In the genomic region with DNA sequence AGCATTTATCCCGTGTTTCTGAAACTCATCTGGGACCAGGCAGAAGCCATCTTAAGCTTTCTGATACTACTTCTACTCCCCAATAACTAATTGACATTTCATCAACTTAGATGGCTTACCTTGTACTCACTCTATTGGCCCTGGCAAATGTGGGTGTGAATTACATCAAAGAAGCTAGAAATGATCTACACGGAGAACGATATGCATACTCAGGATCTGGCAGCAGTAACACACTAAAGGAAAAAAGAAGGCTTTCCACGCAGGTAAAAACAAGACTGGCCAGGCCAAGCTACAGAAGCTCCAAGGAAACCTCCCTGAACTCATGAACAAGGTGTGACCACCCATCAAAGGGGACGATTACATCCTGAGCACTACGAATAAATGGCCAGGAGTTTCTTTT, we compare ENCODE assay signal across 16 mouse cellular contexts. TPM values are rescaled to one million over a fixed set of nuclear protein-coding genes. Genes with fewer than 3 reads are reported as not detected.
A peak's percentile ranks its signal among the peaks of the same experiment; 100 is the strongest.
DNase-seq lines count a peak whose midpoint lies in the region; ATAC-seq and TF ChIP-seq lines count a peak whose summit lies in the region.
"Had no signal": no experiment of that assay in that cellular context is flagged by ENCODE, and none has a peak within 500 bp of the region (broad histone marks: within the 10 kb centered on the region; RNA-seq: fewer than 3 reads in every experiment).

No protein-coding gene starts in this region.

- no peak for DNase-seq in limb, embryonic 11.5 days (ENCODE audit: low spot score)
- no peak for DNase-seq in limb, embryonic 10.5 days (ENCODE audit: low spot score)
- DNase-seq in embryonic facial prominence, embryonic 14.5 days (ENCODE audit: low spot score): no peak
- no peak for DNase-seq in testis, postnatal 10 days (ENCODE audit: low spot score)
- DNase-seq: adrenal gland, postnatal 25 days; cerebellum, adult 9-10 months; gastrocnemius, postnatal 36 days; lung, embryonic 14.5 days; right cerebral cortex, postnatal 4 days had no signal

- 0 out of 2 replicates have a peak overlapping the region, but pooled peaks have one; percentile 17 for H3K27ac ChIP-seq in hindbrain, embryonic 12.5 days
- H3K27ac ChIP-seq in hindbrain, embryonic 16.5 days (ENCODE audit: low read depth, low read length): no peak overlapping the region
- H3K27ac ChIP-seq in limb, embryonic 11.5 days (replicated peaks; ENCODE audit: low read depth, low read length): 0 out of 2 replicates have a peak overlapping the region, but pooled peaks have one; percentile 47
- H3K27ac ChIP-seq in limb, embryonic 10.5 days: no peak overlapping the region
- peak overlapping the region; percentile 59; the same call in 1 of the 2 replicates for H3K27ac ChIP-seq in ES-Bruce4 (ENCODE audit: insufficient read depth, low read length)
- H3K27ac ChIP-seq in embryonic facial prominence, embryonic 14.5 days (replicated peaks; ENCODE audit: low read depth, low read length): peak overlapping the region; percentile 52; the same call in 1 of the 2 replicates
- H3K27ac ChIP-seq: hindbrain, embryonic 15.5 days had no signal

- H3K27me3 ChIP-seq in hindbrain, embryonic 12.5 days: no peaks in the 10 kb centered on the region
- no peaks in the 10 kb centered on the region for H3K27me3 ChIP-seq in hindbrain, embryonic 16.5 days (replicated peaks; ENCODE audit: control insufficient read depth, insufficient read depth, low read length)
- no peaks in the 10 kb centered on the region for H3K27me3 ChIP-seq in limb, embryonic 11.5 days (ENCODE audit: control insufficient read depth, insufficient read depth, low read length)
- no peaks in the 10 kb centered on the region for H3K27me3 ChIP-seq in limb, embryonic 10.5 days (ENCODE audit: low read depth, poor library complexity, severe bottlenecking)
- no peaks in the 10 kb centered on the region for H3K27me3 ChIP-seq in ES-Bruce4 (ENCODE audit: control insufficient read depth, insufficient read depth, low read length, poor library complexity, severe bottlenecking)
- H3K27me3 ChIP-seq in embryonic facial prominence, embryonic 14.5 days (replicated peaks; ENCODE audit: control insufficient read depth, insufficient read depth, low read length): no peaks in the 10 kb centered on the region
- H3K27me3 ChIP-seq: heart, embryonic 12.5 days; hindbrain, embryonic 15.5 days had no signal

- no peaks in the 10 kb centered on the region for H3K9me3 ChIP-seq in hindbrain, embryonic 12.5 days (replicated peaks)
- H3K9me3 ChIP-seq in hindbrain, embryonic 16.5 days (ENCODE audit: control insufficient read depth, low read length): no peaks in the 10 kb centered on the region
- H3K9me3 ChIP-seq in limb, embryonic 11.5 days (ENCODE audit: control insufficient read depth, low read length): no peaks in the 10 kb centered on the region
- no peaks in the 10 kb centered on the region for H3K9me3 ChIP-seq in limb, embryonic 10.5 days (replicated peaks)
- no peaks in the 10 kb centered on the region for H3K9me3 ChIP-seq in ES-Bruce4 (replicated peaks; ENCODE audit: control insufficient read depth, insufficient read depth, low read length, poor library complexity, severe bottlenecking)
- H3K9me3 ChIP-seq in embryonic facial prominence, embryonic 14.5 days (ENCODE audit: control insufficient read depth, low read length): no peaks in the 10 kb centered on the region
- H3K9me3 ChIP-seq: heart, embryonic 12.5 days; hindbrain, embryonic 15.5 days had no signal

- no peak for TF ChIP-seq CTCF in ES-Bruce4 (IDR thresholded peaks at IDR 0.05; ENCODE audit: low read depth, low read length)

- no peak for ATAC-seq in hindbrain, embryonic 12.5 days (ENCODE audit: low FRiP score)
- ATAC-seq in hindbrain, embryonic 16.5 days: no peak
- ATAC-seq in limb, embryonic 11.5 days (ENCODE audit: insufficient number of reproducible peaks, low FRiP score, low TSS enrichment, low read depth): no peak
- ATAC-seq in embryonic facial prominence, embryonic 14.5 days (ENCODE audit: low read depth): no peak
- ATAC-seq: CD4-positive, CD25-positive, alpha-beta regulatory T cell, adult 4 months had no signal

- WGBS in hindbrain, embryonic 12.5 days: 93% methylated on average over 6 of the region's 6 CpGs
- WGBS in hindbrain, embryonic 16.5 days: 88% methylated on average over 6 of the region's 6 CpGs
- WGBS in limb, embryonic 11.5 days: 86% methylated on average over 6 of the region's 6 CpGs
- WGBS in limb, embryonic 10.5 days: 89% methylated on average over 6 of the region's 6 CpGs
- whole genome bisulfite sequencing in embryonic facial prominence, embryonic 14.5 days: 86% methylated on average over 6 of the region's 6 CpGs

- peaks cover 30% of the 10 kb centered on the region for H3K4me1 ChIP-seq in hindbrain, embryonic 12.5 days
- H3K4me1 ChIP-seq in hindbrain, embryonic 16.5 days (ENCODE audit: control insufficient read depth, insufficient read depth, low read depth, low read length): peaks cover 24% of the 10 kb centered on the region
- peaks cover 9% of the 10 kb centered on the region for H3K4me1 ChIP-seq in limb, embryonic 11.5 days (ENCODE audit: control insufficient read depth, insufficient read depth, low read length)
- H3K4me1 ChIP-seq in limb, embryonic 10.5 days: peaks cover 31% of the 10 kb centered on the region
- H3K4me1 ChIP-seq in ES-Bruce4 (ENCODE audit: control insufficient read depth, insufficient read depth, low read length): no peaks in the 10 kb centered on the region
- H3K4me1 ChIP-seq in embryonic facial prominence, embryonic 14.5 days (ENCODE audit: control insufficient read depth, insufficient read depth, low read length): peaks cover 11% of the 10 kb centered on the region

- no peak for TF ChIP-seq EP300 in ES-Bruce4 (IDR thresholded peaks at IDR 0.05; ENCODE audit: insufficient read depth, low read depth, low read length)

- no peak for TF ChIP-seq POLR2A in ES-Bruce4 (IDR thresholded peaks at IDR 0.05; ENCODE audit: insufficient read depth, low read length)

- H3K36me3 ChIP-seq in hindbrain, embryonic 12.5 days: no peaks in the 10 kb centered on the region
- H3K36me3 ChIP-seq in hindbrain, embryonic 16.5 days (ENCODE audit: control insufficient read depth, insufficient read depth, low read length): no peaks in the 10 kb centered on the region
- H3K36me3 ChIP-seq in limb, embryonic 11.5 days (ENCODE audit: control insufficient read depth, insufficient read depth, low read length): peaks cover 8% of the 10 kb centered on the region
- H3K36me3 ChIP-seq in limb, embryonic 10.5 days: peaks cover 47% of the 10 kb centered on the region
- H3K36me3 ChIP-seq in ES-Bruce4 (ENCODE audit: control insufficient read depth, insufficient read depth, low read length, poor library complexity, severe bottlenecking): peaks cover 4% of the 10 kb centered on the region
- peaks cover 36% of the 10 kb centered on the region for H3K36me3 ChIP-seq in embryonic facial prominence, embryonic 14.5 days (ENCODE audit: control insufficient read depth, insufficient read depth, low read length)
- H3K36me3 ChIP-seq: hindbrain, embryonic 15.5 days had no signal

- no peak overlapping the region for H3K4me2 ChIP-seq in hindbrain, embryonic 12.5 days (replicated peaks)
- H3K4me2 ChIP-seq in hindbrain, embryonic 16.5 days (ENCODE audit: low read length): no peak overlapping the region
- no peak overlapping the region for H3K4me2 ChIP-seq in limb, embryonic 11.5 days (ENCODE audit: low read depth, severe bottlenecking)
- no peak overlapping the region for H3K4me2 ChIP-seq in embryonic facial prominence, embryonic 14.5 days (ENCODE audit: low read depth, low read length)
- H3K4me2 ChIP-seq: heart, embryonic 12.5 days; hindbrain, embryonic 15.5 days; lung, embryonic 14.5 days had no signal

- H3K4me3 ChIP-seq in hindbrain, embryonic 12.5 days: no peak overlapping the region
- no peak overlapping the region for H3K4me3 ChIP-seq in hindbrain, embryonic 16.5 days (ENCODE audit: low read length)
- H3K4me3 ChIP-seq in limb, embryonic 11.5 days (ENCODE audit: low read depth, low read length): no peak overlapping the region
- H3K4me3 ChIP-seq in limb, embryonic 10.5 days: no peak overlapping the region
- H3K4me3 ChIP-seq in ES-Bruce4 (ENCODE audit: low read depth, low read length): no peak overlapping the region
- H3K4me3 ChIP-seq in embryonic facial prominence, embryonic 14.5 days (ENCODE audit: low read depth, low read length): no peak overlapping the region
- H3K4me3 ChIP-seq: erythroblast, embryonic 14.5 days; heart, embryonic 12.5 days; hindbrain, embryonic 15.5 days had no signal

- no peak overlapping the region for H3K9ac ChIP-seq in hindbrain, embryonic 12.5 days
- no peak overlapping the region for H3K9ac ChIP-seq in hindbrain, embryonic 16.5 days (ENCODE audit: low read depth, low read length)
- H3K9ac ChIP-seq in limb, embryonic 11.5 days (ENCODE audit: low read length): no peak overlapping the region
- 0 out of 2 replicates have a peak overlapping the region, but pooled peaks have one; percentile 15 for H3K9ac ChIP-seq in ES-Bruce4 (ENCODE audit: low read depth, poor library complexity, severe bottlenecking)
- H3K9ac ChIP-seq in embryonic facial prominence, embryonic 14.5 days (ENCODE audit: low read depth, low read length): no peak overlapping the region
- H3K9ac ChIP-seq: heart, embryonic 12.5 days; hindbrain, embryonic 15.5 days; lung, embryonic 14.5 days had no signal

RNA-seq across cellular contexts. Expression of gene Chd2, which starts 12.4 kb away (rescaled TPM):
- polyA plus RNA-seq in hindbrain, embryonic 12.5 days (2016; fragmentation: Nextera tagmentation; extraction: Ambion mirVana): 63.6 and 67.9 TPM in 2 replicates
- 34.0 and 35.3 TPM in 2 replicates for polyA plus RNA-seq in hindbrain, embryonic 16.5 days (2015; fragmentation: Nextera tagmentation; extraction: Ambion mirVana)
- polyA plus RNA-seq in limb, embryonic 11.5 days (2014; fragmentation: Nextera tagmentation; extraction: Ambion mirVana): 48.9 and 64.6 TPM in 2 replicates
- polyA plus RNA-seq in limb, embryonic 10.5 days (2016; fragmentation: Nextera tagmentation; extraction: Ambion mirVana): 33.7 and 53.2 TPM in 2 replicates
- polyA plus RNA-seq in ES-Bruce4 (2011; ENCODE audit: insufficient read depth, insufficient read length, low read depth, missing spikeins): 103 and 104 TPM in 2 replicates
- polyA plus RNA-seq in embryonic facial prominence, embryonic 14.5 days (2014; fragmentation: Nextera tagmentation; extraction: Ambion mirVana): 39.5 and 54.6 TPM in 2 replicates

Comparison
In these comparisons a context has a peak if more than half of its experiments do, and no peak if none do; other contexts are left out.
1. H3K27ac ChIP-seq: peak in hindbrain, embryonic 12.5 days (single experiment), limb, embryonic 11.5 days (single experiment), ES-Bruce4 (single experiment) and embryonic facial prominence, embryonic 14.5 days (single experiment); none in hindbrain, embryonic 16.5 days (single experiment) and limb, embryonic 10.5 days (single experiment).